Mouse (Mus musculus) CH12.LX (cell line): ENCODE data around the gene Inha.

Source experiments
- CTCF ChIP-seq, 2 experiments: IDR thresholded peaks in 1 of 2; conservative IDR thresholded peaks in 1 of 2; 2 replicates each; pipeline ENCODE4 v1.5.1; 2011 to 2012; ENCODE audit warnings: low read depth in 2 of 2, low read length in 2 of 2, improper control_type of control experiment in 1 of 2, inconsistent platforms in 1 of 2, mild to moderate bottlenecking in 1 of 2, moderate library complexity in 1 of 2
- KAT2A ChIP-seq: IDR thresholded peaks from 2 replicates; pipeline ENCODE4 v1.6.1; 2012; ENCODE audit warnings: low read length, improper control_type of control experiment, inconsistent platforms; ENCODE audit not compliant: insufficient replicate concordance
- NRF1 ChIP-seq: IDR thresholded peaks from 2 replicates; pipeline ENCODE4 v1.6.1; 2014; ENCODE audit warnings: low read depth, mild to moderate bottlenecking, inconsistent platforms, low read length, improper control_type of control experiment, moderate library complexity
- POLR2AphosphoS2 ChIP-seq: IDR thresholded peaks from 2 replicates; pipeline ENCODE4 v1.6.1; 2011; ENCODE audit warnings: low read depth, low read length, improper control_type of control experiment
- USF2 ChIP-seq: conservative IDR thresholded peaks from 2 replicates; pipeline ENCODE4 v1.6.1; 2011; ENCODE audit warnings: low read depth, low read length, improper control_type of control experiment

GRCm38 (mm10) chr1:75516703-75517380 lies 10.0 kb downstream of the Inha start:
- no peak for TF ChIP-seq POLR2AphosphoS2
- no peak for TF ChIP-seq CTCF (conservative IDR thresholded peaks at IDR 0.05 in 1 of 2, IDR thresholded peaks at IDR 0.05 in 1 of 2; ENCODE audit: low read depth in 2 of 2, low read length in 2 of 2)
- no peak for TF ChIP-seq USF2
- TF ChIP-seq NRF1: no peak
- no peak for TF ChIP-seq KAT2A
